Mouse (Mus musculus): Measurements from ENCODE around the gene Otor. TPM values are rescaled to one million over a fixed set of nuclear protein-coding genes. Genes with fewer than 3 reads are reported as not detected.

Gene Otor
- polyA plus RNA-seq, 1 experiment from 2014 or later: 24.0 TPM

DNA sequence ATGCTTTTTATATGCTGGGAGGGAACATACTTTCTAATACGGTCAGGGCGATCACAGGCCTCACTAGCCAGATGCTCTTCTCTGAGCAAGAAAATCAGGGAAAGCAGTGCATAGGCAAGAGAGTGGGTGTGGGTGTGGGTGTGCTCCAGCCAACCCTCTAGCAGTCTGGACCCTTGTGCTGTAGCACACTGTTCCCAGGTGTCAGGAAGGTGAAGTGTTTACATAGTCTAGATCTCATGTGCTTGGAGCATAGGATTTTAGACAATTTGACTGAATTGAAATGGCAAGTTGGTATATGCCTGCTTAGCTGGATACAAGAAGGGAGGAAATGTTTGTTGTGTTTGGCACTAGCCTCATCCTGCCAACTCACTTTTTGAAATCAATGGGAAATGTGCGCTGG is 12.4 kb upstream of the Otor start:
- 83% methylated on average over 3 of the region's 3 CpGs for WGBS
- ATAC-seq (ENCODE audit: insufficient number of reproducible peaks, low FRiP score, low TSS enrichment, low read depth): no peak

DNA sequence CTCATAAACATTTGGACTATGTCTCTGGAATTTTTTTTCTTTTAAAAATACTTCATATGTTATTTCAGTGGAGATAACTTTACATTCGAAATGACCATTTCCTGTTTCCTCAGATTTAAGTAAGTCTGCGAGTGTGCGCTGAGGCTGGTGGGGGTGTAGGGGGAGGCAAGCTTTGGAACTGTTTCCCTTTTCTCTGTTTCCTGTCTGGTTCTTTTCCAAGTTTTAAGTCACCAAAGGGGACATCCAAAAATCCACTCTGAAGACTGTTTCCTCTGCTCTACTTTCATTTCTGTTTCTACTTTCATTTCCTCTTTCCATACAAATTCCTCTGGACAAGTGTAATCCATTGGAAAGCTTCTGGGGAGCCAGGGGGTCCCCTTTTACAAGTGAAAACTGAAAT is 3.4 kb downstream of the Otor start:
- no peak overlapping the region for H3K27ac ChIP-seq (replicated peaks)
- no peaks in the 10 kb centered on the region for H3K9me3 ChIP-seq (replicated peaks)
- no peak overlapping the region for H3K4me2 ChIP-seq (replicated peaks)
- H3K27me3 ChIP-seq: no peaks in the 10 kb centered on the region
- ATAC-seq (ENCODE audit: insufficient number of reproducible peaks, low FRiP score, low TSS enrichment, low read depth): no peak
- 62% methylated on average over 3 of the region's 3 CpGs for WGBS
- H3K36me3 ChIP-seq: no peaks in the 10 kb centered on the region
- H3K4me3 ChIP-seq (replicated peaks): no peak overlapping the region
- H3K9ac ChIP-seq: no peak overlapping the region
- peaks cover 12% of the 10 kb centered on the region; the same call in 1 of the 2 replicates for H3K4me1 ChIP-seq

More for the DNA sequence above, 12.4 kb upstream of the Otor start:
- no peaks in the 10 kb centered on the region for H3K9me3 ChIP-seq (replicated peaks)
- H3K9ac ChIP-seq: no peak overlapping the region
- H3K36me3 ChIP-seq: peaks cover 41% of the 10 kb centered on the region
- no peak overlapping the region for H3K27ac ChIP-seq (replicated peaks)
- no peak overlapping the region for H3K4me2 ChIP-seq (replicated peaks)
- no peaks in the 10 kb centered on the region for H3K27me3 ChIP-seq
- no peak overlapping the region for H3K4me3 ChIP-seq (replicated peaks)
- peaks cover 3% of the 10 kb centered on the region for H3K4me1 ChIP-seq

DNA sequence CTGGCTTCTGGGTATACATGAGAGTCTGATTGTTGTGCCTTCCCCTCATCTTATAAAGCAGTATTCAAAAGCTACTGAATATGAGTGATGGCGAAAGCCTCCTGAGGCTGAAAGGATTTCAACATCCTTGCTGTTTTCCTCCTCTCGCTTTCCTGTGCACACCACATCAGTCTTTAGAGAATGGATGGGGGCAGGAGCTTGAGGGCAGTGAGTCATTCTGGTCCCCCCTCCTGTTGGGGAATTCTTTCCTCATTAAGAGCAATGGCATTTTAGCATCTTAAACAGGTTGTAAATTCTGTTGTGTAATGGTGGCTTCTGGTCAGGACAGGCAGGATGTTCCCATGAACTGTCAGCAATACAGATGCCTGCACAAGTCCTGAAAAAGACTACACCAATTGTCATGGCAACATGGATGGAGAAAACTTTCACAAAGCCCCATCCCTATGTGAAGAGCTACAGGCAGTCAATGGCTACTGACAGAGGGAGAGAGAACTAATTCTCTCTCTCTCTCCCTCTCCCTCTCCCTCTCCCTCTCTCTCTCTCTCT is 6.7 kb downstream of the Otor start:
- 72% methylated on average over 2 of the region's 2 CpGs for WGBS
- no peaks in the 10 kb centered on the region for H3K9me3 ChIP-seq (replicated peaks)
- H3K27me3 ChIP-seq: no peaks in the 10 kb centered on the region
- no peak for ATAC-seq (ENCODE audit: insufficient number of reproducible peaks, low FRiP score, low TSS enrichment, low read depth)
- H3K4me1 ChIP-seq: peaks cover 3% of the 10 kb centered on the region; the same call in 1 of the 2 replicates
- no peak overlapping the region for H3K27ac ChIP-seq (replicated peaks)
- no peaks in the 10 kb centered on the region for H3K36me3 ChIP-seq
- no peak overlapping the region for H3K4me2 ChIP-seq (replicated peaks)
- no peak overlapping the region for H3K4me3 ChIP-seq (replicated peaks)
- no peak overlapping the region for H3K9ac ChIP-seq

DNA sequence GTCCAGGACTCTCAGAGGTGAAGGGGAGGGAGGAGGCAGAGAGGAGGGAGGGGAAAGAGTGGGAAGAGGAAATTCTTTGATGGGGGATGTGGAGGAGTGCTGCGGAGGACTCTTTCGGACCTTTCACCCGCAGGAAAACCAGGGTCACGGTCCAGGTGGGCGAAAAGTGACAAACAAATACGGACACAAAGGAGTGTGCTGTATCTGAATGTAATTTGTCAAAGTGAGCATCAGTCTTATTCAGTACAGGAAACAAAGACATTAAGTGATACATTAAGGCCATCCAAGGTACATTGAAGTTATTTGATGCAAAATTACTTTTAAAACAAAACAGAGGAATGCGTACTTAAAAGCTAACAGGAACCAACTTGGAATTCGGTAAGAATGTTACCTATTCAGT is 11.6 kb downstream of the Otor start:
- ATAC-seq (ENCODE audit: insufficient number of reproducible peaks, low FRiP score, low TSS enrichment, low read depth): no peak
- Histone ChIP-seq H3K9ac (no peak overlapping the region), H3K27ac (replicated peaks) (no peak overlapping the region), H3K4me3 (replicated peaks) (no peak overlapping the region), H3K4me2 (replicated peaks) (no peak overlapping the region), H3K4me1 (peaks cover 3% of the 10 kb centered on the region; the same call in 1 of the 2 replicates), H3K9me3 (replicated peaks) (no peaks in the 10 kb centered on the region), H3K36me3 (no peaks in the 10 kb centered on the region), H3K27me3 (no peaks in the 10 kb centered on the region)
- 78% methylated on average over 8 of the region's 8 CpGs for WGBS

DNA sequence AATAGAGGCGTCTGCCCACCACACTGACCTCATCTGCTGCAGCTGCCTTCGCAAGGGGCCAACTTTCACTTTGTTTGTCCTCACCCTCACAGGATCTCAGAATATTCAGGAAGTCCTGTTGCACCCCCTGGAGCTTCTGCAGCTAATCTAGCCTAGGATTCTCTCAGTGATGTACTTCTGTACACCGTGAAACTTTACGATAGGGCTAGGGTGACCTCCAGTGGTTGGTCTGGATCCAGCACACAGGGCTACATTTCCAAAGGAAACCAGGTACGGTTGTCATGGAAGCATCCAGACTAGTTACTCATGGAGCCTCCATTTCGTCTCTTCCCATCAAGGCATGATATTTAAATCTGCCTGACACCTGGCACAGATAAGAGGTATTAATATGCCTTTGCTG is 15.5 kb downstream of the Otor start:
- WGBS: 24% methylated on average over 6 of the region's 6 CpGs
- H3K4me3 ChIP-seq (replicated peaks): no peak overlapping the region
- no peaks in the 10 kb centered on the region for H3K36me3 ChIP-seq
- ATAC-seq (ENCODE audit: insufficient number of reproducible peaks, low FRiP score, low TSS enrichment, low read depth): peak; percentile 65; the same call in 1 of the 2 replicates
- no peaks in the 10 kb centered on the region for H3K9me3 ChIP-seq (replicated peaks)
- 0 out of 2 replicates have a peak overlapping the region, but pooled peaks have one; percentile 6 for H3K4me2 ChIP-seq (replicated peaks)
- H3K9ac ChIP-seq: no peak overlapping the region
- H3K27ac ChIP-seq (replicated peaks): no peak overlapping the region
- H3K27me3 ChIP-seq: no peaks in the 10 kb centered on the region
- no peaks in the 10 kb centered on the region for H3K4me1 ChIP-seq

DNA sequence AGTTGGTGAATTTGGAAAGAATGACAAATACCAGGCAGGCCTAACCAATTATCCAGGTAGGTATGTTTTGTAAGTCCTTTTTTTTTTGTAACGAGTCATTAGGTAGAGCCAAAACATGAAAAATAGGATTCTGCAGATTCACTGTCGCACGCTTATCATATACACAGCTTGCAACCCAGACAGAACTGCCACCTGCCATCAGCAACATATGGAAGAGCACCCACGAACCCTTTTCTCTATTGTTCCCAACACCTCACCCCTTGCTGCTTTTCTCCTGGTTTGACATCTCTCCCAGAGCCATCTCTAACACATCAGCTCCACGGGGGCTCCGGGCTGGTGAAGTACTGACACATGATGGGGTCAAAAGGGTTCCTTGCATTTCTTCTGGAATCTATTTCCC is 16.5 kb downstream of the Otor start:
- WGBS: 71% methylated on average over 6 of the region's 6 CpGs
- ATAC-seq (ENCODE audit: insufficient number of reproducible peaks, low FRiP score, low TSS enrichment, low read depth): no peak
- no peaks in the 10 kb centered on the region for H3K9me3 ChIP-seq (replicated peaks)

DNA sequence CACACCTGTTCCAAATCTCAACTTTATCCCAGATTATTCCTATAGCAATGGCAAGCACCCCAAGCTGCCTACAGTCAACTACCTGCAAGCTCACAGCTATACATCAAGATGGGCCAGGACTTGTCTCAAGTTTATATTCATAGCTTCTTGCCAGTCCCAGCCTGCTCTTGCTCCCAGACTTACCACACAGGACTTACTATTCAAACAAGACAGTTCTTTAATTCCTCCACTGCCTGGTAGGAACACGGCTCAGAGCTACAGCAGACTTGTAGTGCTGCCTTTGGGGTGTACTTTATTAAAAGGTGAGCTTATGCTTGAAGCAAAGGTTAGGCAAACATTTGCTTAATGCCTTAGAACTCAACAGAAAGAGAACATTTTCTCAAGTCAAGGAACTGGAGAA is 18.9 kb downstream of the Otor start:
- no peak overlapping the region for H3K9ac ChIP-seq
- 55% methylated on average over 1 of the region's 1 CpGs for WGBS

More for the DNA sequence above, 16.5 kb downstream of the Otor start:
- H3K4me1 ChIP-seq: no peaks in the 10 kb centered on the region
- H3K4me3 ChIP-seq (replicated peaks): no peak overlapping the region
- H3K27ac ChIP-seq (replicated peaks): no peak overlapping the region
- H3K36me3 ChIP-seq: no peaks in the 10 kb centered on the region
- no peak overlapping the region for H3K4me2 ChIP-seq (replicated peaks)
- no peaks in the 10 kb centered on the region for H3K27me3 ChIP-seq
- H3K9ac ChIP-seq: no peak overlapping the region

DNA sequence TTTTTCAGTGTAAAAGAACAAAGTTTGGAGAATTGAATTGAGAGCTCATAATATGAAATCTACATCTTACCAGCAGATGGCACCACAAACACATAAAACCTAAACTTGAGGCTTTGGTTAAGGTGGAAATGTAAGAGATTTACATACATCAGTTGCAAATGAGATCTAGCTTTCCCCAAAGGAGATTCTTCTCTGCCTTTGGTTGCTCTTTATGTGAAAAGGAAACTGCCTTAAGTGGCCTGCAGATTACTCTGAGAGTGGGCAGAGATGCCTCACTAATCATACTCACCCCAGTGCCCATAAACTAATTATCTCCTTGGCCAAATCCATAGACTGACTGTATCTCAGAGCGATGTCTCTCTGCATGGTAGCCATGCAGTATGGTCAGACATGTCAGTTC is 35.6 kb downstream of the Otor start:
- H3K9me3 ChIP-seq (replicated peaks): no peaks in the 10 kb centered on the region
- H3K27ac ChIP-seq (replicated peaks): no peak overlapping the region
- H3K4me3 ChIP-seq (replicated peaks): no peak overlapping the region
- no peaks in the 10 kb centered on the region for H3K36me3 ChIP-seq
- WGBS: 83% methylated on average over 1 of the region's 1 CpGs
- ATAC-seq (ENCODE audit: insufficient number of reproducible peaks, low FRiP score, low TSS enrichment, low read depth): no peak
- no peak overlapping the region for H3K9ac ChIP-seq
- H3K27me3 ChIP-seq: no peaks in the 10 kb centered on the region
- H3K4me2 ChIP-seq (replicated peaks): no peak overlapping the region
- no peaks in the 10 kb centered on the region for H3K4me1 ChIP-seq

More for the DNA sequence above, 18.9 kb downstream of the Otor start:
- Histone ChIP-seq H3K36me3 (no peaks in the 10 kb centered on the region), H3K9me3 (replicated peaks) (no peaks in the 10 kb centered on the region), H3K4me1 (no peaks in the 10 kb centered on the region), H3K4me2 (replicated peaks) (no peak overlapping the region), H3K4me3 (replicated peaks) (no peak overlapping the region), H3K27ac (replicated peaks) (no peak overlapping the region), H3K27me3 (no peaks in the 10 kb centered on the region)
- no peak for ATAC-seq (ENCODE audit: insufficient number of reproducible peaks, low FRiP score, low TSS enrichment, low read depth)

DNA sequence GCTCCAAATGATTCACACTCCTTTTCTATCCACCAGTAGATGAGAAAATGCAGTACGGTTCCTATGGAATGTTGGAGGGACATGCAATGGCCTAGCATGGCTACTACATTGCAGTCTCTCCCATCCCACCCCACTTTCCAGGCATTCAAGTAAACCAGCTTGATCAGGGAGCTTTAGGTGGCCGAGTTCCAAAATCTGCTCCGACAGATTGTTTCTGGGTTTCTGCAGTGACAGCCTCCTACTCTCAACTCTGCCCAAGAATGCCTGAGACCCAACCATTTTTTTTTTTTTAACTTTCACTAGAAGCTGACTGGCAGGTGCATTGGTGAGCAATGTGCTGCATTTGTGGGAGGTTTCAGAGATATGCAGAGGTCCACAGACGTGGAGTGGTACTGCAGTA is 36.4 kb downstream of the Otor start:
- no peak for ATAC-seq (ENCODE audit: insufficient number of reproducible peaks, low FRiP score, low TSS enrichment, low read depth)
- no peaks in the 10 kb centered on the region for H3K27me3 ChIP-seq
- H3K36me3 ChIP-seq: no peaks in the 10 kb centered on the region

DNA sequence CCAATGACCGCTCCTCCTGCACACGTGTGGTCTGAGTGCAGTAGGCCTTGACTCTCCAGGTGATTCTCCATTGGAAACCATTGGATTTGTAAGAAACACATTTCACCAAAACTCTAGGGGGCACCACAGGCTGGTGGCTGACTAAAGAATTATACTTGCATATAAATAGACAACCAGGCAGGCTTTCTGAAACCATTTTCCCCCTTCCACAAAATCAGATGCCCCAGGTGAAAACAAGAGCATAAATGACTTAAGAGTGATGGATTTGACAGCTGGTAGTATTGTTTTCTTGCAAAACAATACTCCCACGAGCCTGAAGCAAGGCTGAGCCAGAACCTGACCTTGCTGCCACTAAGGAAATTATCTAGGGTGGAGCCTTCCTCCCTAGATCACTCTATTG is 39.2 kb downstream of the Otor start:
- H3K9me3 ChIP-seq (replicated peaks): no peaks in the 10 kb centered on the region
- no peak overlapping the region for H3K9ac ChIP-seq
- H3K4me3 ChIP-seq (replicated peaks): no peak overlapping the region
- no peaks in the 10 kb centered on the region for H3K27me3 ChIP-seq
- no peak overlapping the region for H3K27ac ChIP-seq (replicated peaks)
- H3K4me2 ChIP-seq (replicated peaks): no peak overlapping the region
- no peak for ATAC-seq (ENCODE audit: insufficient number of reproducible peaks, low FRiP score, low TSS enrichment, low read depth)
- WGBS: 57% methylated on average over 3 of the region's 3 CpGs
- H3K36me3 ChIP-seq: no peaks in the 10 kb centered on the region
- H3K4me1 ChIP-seq: no peaks in the 10 kb centered on the region

More for the DNA sequence above, 36.4 kb downstream of the Otor start:
- Histone ChIP-seq H3K4me3 (replicated peaks) (no peak overlapping the region), H3K9me3 (replicated peaks) (no peaks in the 10 kb centered on the region), H3K4me2 (replicated peaks) (no peak overlapping the region), H3K9ac (no peak overlapping the region), H3K27ac (replicated peaks) (no peak overlapping the region), H3K4me1 (no peaks in the 10 kb centered on the region)
- 67% methylated on average over 4 of the region's 4 CpGs for WGBS

DNA sequence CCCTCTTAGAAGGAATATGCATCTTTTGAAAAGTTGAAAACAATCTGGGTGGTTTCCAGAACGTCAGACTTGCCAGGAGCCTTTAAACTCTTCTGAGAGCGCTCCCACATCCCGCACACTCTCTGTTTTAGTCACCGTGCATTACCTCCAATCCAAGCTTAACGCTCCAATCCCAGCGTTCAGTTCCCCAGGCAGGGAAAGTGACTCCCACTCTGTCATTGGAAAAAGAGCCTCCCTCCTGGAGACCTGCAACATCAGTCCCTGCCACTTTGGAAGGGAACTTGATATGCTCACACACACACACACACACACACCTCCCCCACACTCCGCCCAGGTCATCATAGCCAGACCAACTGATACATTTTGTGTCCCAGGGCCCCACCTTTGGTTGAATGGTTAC is 39.9 kb downstream of the Otor start:
- Histone ChIP-seq H3K4me3 (replicated peaks) (no peak overlapping the region), H3K36me3 (no peaks in the 10 kb centered on the region), H3K4me2 (replicated peaks) (no peak overlapping the region), H3K27me3 (no peaks in the 10 kb centered on the region), H3K9me3 (replicated peaks) (no peaks in the 10 kb centered on the region), H3K27ac (replicated peaks) (no peak overlapping the region), H3K9ac (no peak overlapping the region), H3K4me1 (no peaks in the 10 kb centered on the region)
- no peak for ATAC-seq (ENCODE audit: insufficient number of reproducible peaks, low FRiP score, low TSS enrichment, low read depth)
- 68% methylated on average over 7 of the region's 7 CpGs for WGBS

DNA sequence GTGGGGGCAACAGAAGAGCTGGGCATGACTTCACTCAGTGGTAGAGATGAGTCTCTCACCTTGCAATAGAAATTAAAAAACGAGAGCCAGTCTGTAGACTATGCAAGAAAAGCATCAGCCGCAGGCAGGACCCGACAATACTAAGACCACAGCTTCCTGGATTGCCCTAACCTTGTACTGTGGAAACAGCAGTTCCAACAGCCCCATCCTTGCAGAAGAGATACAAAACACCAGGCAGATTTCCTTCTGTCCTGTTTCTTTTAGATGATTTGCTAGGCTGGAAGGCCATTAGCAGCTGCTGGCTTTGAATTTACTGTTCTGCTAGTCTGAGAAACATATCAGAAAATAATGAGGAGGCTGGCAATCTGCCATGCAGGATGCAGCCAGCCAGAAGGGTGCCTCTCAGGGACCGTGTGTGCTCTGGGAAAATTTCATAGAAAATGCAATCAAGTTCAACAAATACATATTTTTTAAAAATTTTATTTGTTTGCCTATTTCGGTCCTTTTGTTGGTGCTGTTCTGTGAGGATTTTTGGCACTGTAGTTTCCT is 52.9 kb downstream of the Otor start:
- Histone ChIP-seq H3K27me3 (no peaks in the 10 kb centered on the region), H3K4me3 (replicated peaks) (no peak overlapping the region), H3K4me1 (no peaks in the 10 kb centered on the region), H3K36me3 (no peaks in the 10 kb centered on the region), H3K27ac (replicated peaks) (no peak overlapping the region), H3K9me3 (replicated peaks) (no peaks in the 10 kb centered on the region), H3K4me2 (replicated peaks) (no peak overlapping the region), H3K9ac (no peak overlapping the region)
- ATAC-seq (ENCODE audit: insufficient number of reproducible peaks, low FRiP score, low TSS enrichment, low read depth): no peak
- WGBS: 68% methylated on average over 5 of the region's 5 CpGs
